Mouse (Mus musculus) ES-Bruce4 (cell line): ENCODE measurements around the gene Sec22a.

Experiments used
- CTCF ChIP-seq: IDR thresholded peaks from one replicate; pipeline ENCODE4 v1.8.1; 2011; ENCODE audit warnings: low read depth, low read length
- EP300 ChIP-seq: IDR thresholded peaks from 2 replicates; pipeline ENCODE4 v1.6.1; 2011; ENCODE audit warnings: low read depth, low read length; ENCODE audit not compliant: insufficient read depth
- POLR2A ChIP-seq: IDR thresholded peaks from one replicate; pipeline ENCODE4 v1.8.1; 2011; ENCODE audit warnings: low read length; ENCODE audit not compliant: insufficient read depth

DNA sequence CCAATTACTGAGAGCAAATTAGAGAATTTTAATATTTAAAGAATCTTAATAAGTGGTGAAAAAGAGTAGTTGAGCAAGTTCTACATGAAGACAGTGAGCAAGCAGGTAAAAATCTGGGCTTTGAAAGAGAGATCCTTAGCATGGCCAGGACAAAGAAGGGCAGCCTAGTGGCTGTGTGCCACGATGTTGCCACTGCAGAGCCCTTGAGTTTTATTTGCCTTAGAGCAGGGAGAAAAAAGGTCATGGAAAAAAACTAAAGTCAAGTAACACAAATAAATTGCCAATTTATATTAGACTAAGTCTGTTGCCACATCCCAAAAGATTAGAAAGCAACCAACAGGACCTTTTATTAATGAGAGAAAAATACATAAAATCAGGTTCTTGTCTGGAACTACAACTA, 6.3 kb downstream of the Sec22a start:
- TF ChIP-seq EP300 (no peak), POLR2A (no peak), CTCF (no peak)
